Mouse (Mus musculus) urinary bladder, adult 2 months (tissue): ENCODE results near the gene Egfl8. TPM values are rescaled to one million over a fixed set of nuclear protein-coding genes. Genes with fewer than 3 reads are reported as not detected.
A peak's percentile ranks its signal among the peaks of the same experiment; 100 is the strongest.

ENCODE experiments used
- DNase-seq: peaks from one replicate; pipeline ENCODE4 v3.0.0; 2022; ENCODE audit warnings: low spot score
- polyA plus RNA-seq: library from polyadenylated mRNA; depleted of rRNA; stranded (reverse); fragments of >200 nt; gene quantifications from 2 replicates; pipeline ENCODE4 v1.2.3, GENCODE M21; 2012

The Egfl8 gene
- polyA plus RNA-seq, 1 experiment: 9.3 TPM

DNA sequence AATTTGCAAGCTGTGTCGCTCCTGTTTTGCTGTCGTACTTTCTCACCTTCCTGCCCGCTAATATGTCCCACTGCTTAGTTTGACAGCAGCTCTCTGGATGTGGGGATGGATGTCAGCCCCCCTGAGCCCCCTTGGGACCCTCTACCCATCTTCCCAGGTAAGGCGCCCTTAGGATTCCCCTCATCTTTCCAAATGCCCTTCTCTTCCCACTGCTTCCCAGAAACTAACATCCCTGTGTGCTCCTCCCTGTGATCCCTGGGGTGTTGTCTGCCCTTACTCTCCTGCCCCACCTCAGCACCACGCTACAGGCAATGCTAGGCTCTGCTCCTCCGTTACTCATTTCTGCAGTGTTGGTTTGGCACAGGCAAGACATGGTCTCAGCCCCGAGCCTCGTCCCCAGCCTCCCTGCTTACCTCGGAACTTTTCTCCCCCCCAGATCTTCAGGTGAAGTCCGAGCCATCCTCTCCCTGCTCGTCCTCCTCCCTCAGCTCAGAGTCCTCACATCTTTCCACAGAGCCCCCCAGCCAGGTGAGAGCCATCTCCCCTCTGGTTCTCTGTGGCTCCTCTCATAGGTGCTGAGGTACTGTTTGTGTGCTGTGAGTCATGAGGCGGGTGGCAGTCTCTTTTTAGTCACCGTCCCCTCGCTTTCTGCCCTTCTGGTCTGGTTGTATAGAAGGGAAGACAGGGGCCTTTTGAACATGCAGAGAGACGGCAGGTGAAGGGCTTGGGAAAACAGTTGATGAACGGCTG, 32.5 kb upstream of the Egfl8 start:
- DNase-seq: no peak

DNA sequence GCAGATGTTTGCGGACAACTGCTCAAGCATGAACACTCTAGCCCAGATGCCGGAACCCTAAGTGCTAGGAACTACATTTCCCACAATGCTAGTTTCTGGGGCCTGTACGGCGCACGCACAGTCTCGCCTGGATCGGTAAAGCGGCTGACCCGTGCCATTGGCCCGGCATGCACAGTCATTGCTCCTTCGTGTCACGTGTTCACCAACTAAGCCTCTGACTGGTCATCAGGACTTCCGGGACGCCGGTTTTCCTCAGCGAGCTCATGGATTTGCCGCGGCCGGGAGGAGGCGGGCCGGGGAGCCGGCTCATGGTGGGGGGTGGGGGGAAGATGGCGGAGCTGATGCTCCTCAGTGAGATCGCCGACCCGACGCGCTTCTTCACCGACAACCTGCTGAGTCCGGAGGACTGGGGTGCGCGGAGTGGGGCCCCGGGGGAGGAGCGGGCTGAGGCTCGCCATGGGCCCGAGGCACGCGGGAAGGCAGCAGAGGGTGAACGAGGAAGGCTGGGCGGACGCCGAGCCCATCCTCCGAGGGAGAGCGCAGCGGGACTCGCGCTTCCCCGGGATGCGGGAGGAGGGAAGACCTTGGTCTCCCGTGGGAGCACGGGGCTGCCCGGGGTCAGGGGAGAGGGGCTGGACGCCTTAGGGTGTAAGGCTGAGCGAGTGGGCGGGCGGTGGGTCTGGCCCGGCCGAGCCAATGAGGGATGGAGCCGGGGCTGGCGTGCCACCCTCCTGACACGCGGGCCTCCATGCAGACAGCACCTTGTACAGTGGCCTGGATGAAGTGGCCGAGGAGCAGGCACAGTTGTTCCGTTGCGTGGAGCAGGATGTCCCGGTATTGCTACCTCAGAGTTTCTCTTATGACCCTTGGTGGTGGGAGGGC, 31.4 kb upstream of the Egfl8 start, which contains the start of gene Atf6b:
Gene Atf6b, plus strand, starts transcription at position 241 of the 882 bp plus-strand sequence.
- peak; percentile 79 for DNase-seq

DNA sequence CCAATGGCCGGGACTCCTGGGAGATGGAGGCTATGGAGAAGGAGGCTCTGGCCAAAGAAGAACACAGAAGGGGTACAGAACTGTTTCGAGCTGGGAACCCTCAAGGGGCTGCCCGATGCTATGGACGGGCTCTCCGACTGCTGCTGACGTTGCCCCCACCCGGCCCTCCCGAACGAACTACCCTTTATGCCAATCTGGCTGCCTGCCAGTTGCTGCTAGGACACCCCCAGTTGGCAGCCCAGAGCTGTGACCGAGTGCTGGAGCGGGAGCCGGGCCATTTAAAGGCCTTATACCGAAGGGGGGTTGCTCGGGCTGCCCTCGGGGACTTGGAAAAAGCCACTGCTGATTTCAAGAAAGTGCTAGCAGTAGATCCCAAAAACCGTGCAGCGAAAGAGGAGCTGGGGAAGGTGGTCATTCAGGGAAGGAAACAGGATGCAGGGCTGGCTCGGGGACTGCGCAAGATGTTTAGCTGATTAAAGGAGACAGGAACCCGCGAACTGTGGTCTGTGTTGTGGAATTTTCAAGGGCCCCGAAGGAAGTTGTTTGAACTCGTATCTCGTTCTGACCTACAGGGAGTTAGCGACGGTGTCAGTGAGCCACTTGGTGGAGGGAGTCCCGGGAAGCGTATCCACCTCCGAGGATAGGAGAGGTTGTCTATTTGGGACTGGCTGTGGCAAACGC, 30.2 kb upstream of the Egfl8 start:
- no peak for DNase-seq

DNA sequence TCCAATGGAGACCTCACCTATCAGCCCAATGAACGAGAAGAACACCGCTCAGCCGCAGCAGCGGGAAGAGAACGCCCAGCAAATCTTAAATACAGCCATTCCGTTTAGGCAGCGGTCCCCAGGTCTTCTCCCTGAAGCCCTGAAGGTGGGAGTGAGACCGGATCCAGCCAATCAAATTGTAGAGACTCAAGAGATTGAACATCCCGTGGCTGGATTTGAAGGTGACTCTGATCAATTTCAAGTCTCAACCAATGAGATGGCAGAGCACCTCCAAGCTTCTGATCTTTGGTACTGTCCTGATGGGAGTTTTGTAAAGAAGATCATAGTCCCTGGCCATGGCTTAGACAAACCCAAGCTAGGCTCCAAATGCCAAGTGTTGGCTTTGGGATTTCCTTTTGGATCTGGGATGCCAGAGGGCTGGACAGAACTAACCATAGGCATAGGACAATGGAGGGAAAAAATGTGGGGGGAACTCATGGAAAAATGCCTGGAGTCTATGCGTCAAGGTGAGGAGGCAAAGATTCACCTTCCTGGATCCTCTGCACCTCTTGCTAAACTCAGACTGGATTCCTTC, 29.6 kb upstream of the Egfl8 start:
- no peak for DNase-seq

DNA sequence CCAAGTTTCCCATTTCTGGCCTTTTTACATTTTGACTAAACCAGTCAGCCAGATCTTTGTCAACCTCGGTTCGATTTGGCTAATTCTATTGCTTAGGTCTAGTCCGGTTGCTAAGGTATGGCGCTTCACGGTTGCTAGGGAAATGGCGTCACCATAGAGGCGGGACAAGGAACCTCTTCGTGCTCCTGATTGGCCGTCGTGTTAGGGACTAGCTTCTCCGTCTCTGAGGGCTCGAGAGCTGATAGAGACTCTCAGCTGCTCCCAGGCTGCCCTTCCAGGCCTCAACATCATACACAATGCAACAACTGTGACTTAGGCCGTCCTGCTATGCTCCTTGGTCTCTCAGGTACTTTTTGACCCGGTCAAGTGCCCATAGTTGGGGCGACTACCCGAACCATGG, 28.8 kb upstream of the Egfl8 start, which contains the start of gene Fkbpl:
Gene Fkbpl, plus strand, starts transcription at position 157 of the 400 bp plus-strand sequence.
- DNase-seq: peak; percentile 67

DNA sequence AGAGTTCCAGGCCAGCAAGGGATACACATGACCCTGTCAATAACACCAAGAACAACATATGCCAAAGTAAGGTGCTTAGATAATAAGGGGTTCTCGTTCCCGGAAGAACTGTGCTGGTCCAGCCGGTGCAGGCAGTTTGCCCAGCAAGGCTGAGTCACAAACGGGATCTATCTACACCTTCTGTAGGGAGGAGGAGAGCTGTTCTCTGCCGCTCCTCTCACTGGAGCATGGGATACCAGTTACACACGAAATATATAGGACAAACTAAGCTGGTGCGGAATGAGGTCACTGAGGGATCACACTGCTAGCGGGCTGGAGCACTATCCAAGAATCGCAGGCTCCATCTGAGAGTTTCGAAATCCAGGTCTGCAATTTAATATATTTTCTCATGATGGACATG, 28.2 kb upstream of the Egfl8 start:
- no peak for DNase-seq

DNA sequence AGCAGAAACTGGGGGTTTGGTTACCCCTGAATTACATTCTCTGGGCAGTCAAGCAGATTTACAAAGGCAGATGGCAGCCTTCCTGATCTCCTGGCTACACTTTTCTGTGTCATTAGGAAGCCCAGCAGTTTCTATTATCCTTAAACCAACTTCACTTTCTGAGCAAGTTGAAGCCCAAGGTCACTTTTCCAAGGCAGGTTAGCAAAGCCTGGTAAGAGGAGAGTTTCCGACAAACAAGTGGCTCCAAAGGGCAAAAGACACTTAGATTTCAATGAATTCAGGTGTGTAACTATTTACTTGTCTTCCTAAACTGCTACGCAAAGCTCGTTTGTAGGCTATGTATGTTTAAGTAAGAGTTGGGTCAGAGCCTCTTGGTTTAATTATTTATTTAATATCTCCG, 27.6 kb upstream of the Egfl8 start:
- DNase-seq: no peak

DNA sequence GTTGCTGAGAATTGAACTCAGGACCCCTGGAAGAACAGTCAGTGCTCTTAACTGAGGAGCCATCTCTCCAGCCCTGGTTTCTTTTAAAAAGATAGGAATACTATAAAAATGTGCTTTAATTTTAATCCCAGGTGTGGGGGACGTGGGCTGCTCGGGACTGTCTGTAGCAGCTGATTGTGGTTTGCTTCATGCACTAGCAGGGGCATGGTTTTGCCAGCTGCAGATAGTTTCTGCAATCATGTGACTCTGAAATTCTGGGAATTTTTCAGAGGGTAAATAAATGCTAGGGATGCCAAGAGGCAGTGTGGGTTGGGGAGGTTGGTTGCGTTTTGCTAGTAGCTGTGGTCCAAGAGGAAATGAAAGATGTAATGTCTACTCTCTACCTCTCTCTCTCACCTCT, 26.2 kb upstream of the Egfl8 start:
- no peak for DNase-seq

DNA sequence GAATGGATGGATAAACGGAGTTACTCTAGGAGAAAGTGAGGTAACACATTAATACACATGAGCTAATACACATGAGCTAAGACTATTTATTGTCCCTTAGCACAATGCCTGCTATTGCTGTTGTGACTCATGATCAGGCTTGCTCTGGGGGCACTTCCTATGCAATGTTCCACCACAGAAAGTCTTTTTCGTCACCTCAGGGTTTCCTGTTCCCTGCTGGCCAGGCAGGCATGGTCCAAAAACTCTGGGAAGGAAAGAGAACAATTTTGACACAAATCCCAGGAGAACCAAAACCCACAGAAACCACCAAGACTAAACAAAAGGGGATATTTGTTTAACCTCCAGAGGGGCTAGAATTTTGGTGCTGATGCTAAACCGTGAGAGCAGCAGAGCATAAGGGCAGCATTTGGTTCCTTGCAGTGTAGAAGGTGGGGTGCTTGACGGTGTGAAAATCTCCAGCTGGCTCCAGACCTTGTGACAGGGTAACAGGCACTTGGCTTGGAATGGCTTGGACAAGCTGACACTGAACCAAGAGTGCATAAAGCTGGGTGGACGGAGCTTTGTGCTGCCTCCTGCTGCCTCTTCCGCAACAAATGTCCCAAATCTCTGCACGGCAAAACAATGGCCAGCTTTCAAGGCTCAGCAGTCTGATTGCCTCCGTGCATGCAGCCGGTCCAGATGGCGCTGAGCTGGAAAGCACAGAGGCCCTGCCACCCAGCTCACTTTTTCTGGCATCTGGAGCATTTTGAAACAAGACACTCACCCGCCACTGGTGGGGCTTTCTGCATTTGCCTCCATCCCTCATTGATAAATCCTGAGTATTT, 25.2 kb upstream of the Egfl8 start:
- no peak for DNase-seq

DNA sequence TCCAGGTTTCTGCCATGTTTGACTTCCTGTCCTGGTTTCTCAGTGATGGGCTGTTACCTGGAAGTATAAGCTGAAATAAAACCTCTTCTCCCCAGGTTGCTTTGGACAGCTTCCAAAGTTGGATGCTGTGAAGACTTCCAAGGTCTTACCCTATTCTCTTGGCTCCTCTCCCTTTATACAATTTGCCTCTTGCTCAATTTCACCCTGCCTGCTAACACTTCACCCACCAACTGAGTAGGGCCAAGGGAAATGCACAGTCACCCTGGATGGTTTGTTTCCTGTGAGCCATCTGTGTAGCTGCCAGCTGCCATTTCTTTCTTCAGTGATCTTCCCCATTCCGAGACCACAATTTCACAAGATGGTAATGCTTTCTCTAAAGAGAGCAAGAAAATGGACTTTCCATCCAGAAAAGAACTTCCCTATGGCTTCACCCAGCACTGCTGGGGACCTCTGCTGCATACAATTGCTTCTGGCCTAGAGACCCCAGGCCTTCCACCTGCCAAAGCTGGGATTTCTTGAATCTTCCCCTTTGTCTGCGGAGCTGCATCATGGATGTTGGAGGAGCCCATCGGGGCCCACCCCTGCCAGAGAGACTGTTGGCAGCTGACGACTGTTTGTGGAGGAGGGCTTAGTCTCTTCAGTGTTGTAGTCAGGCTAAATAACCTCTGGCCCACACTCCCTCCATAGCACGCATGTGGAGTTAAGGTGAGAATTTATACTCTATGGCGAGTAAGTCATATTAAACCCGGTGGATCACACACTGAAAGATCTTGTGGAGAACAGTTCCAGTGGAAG, 23.9 kb upstream of the Egfl8 start:
- DNase-seq: no peak

DNA sequence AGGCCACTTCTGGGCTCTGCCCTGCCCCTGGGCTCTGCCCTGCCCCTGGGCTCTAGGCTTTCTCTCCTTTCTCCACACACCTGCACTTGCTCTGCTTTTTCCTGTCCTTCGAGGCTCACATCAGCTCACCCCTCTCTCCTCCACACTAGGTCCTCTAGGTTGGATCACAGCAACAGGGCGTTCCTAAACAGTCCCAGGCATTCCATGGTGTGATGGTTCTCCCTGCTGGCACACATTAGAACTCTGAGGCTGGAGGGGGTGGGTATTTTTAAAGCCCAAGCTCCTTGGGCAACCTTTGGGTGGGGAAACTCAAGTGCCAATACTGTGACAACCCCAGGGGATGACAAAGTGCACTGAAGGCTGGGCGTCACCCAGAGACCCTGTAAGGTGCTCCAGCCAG, 21.7 kb upstream of the Egfl8 start:
- DNase-seq: no peak

DNA sequence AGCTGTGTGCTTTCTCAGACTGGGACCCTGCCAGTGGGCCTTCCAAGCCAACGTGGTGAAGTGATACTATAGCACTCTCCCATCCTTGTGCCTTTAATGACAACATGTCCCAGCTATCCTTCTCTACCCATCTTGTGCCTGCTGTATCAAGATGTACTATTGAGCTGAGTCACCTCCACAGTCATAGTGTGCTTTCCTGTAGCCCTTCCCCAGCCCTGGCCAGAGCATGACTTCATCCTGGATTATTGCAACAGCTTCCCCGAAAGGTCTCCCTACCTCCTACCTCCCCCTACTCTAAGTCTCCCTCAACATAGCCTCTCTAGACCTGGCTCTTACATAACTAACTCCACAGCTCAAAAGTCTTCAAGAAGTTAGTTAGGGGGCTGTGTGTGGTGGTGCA, 19.9 kb upstream of the Egfl8 start:
- no peak for DNase-seq

DNA sequence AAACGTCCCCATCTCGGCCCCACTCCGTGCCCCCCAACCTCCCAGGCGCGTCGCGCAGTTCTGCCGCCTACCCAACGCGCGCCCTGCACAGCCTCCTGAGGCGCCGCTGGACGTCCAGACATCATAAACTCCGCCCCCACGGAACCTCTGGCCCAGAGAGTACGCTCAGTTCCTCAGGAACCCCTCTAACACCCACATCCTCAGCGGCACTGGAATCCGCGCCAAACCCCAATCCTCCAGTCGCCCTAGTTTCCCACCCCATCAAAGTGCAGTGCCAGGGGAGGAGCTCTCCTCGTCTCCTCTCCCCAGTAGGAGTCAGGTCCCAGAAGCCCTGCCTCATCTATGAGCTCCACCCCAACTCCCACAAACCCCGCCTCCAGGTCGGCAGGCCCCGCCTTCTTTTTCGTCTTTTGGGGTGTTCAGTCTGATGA, 16.5 kb upstream of the Egfl8 start:
- DNase-seq: peak; percentile 59

DNA sequence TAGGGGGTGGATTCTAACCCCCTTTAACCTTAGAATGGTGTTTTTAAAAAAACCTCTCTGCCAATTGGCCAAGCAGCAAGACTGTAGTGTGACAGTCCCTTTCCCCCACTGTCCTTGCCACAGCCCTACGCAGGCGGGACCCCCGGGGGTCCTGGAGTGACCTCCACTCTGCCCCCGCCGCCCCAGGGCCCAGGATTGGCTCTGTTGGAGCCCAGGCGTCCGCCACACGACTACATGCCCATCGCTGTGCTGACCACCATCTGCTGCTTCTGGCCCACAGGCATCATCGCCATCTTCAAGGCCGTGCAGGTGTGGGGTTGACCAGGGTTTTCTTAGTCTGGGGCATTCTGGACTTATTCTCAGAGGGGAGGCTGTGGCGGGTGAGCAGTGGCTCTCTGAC, 15.9 kb upstream of the Egfl8 start:
- no peak for DNase-seq

DNA sequence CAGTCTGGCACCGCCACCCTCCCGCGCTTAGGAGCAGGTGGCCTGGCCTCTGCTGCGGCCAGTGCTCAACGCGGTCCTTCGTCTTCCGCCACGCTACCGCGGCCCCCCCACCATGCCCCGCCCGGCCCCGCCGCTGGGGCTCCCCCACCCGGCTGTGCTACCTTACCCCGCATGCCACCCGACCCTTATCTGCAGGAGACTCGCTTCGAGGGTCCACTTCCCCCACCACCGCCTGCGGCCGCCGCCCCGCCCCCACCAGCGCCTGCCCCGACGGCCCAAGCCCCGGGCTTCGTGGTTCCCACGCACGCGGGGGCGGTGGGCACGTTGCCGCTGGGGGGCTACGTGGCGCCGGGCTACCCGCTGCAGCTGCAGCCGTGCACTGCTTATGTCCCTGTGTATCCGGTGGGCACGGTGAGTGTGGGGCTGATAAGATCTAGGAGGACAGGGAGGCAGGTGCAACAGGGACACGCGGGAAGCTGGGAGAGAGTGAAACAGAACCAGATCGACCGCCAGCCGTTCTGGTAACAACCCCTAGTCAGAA, 15.1 kb upstream of the Egfl8 start:
- no peak for DNase-seq

DNA sequence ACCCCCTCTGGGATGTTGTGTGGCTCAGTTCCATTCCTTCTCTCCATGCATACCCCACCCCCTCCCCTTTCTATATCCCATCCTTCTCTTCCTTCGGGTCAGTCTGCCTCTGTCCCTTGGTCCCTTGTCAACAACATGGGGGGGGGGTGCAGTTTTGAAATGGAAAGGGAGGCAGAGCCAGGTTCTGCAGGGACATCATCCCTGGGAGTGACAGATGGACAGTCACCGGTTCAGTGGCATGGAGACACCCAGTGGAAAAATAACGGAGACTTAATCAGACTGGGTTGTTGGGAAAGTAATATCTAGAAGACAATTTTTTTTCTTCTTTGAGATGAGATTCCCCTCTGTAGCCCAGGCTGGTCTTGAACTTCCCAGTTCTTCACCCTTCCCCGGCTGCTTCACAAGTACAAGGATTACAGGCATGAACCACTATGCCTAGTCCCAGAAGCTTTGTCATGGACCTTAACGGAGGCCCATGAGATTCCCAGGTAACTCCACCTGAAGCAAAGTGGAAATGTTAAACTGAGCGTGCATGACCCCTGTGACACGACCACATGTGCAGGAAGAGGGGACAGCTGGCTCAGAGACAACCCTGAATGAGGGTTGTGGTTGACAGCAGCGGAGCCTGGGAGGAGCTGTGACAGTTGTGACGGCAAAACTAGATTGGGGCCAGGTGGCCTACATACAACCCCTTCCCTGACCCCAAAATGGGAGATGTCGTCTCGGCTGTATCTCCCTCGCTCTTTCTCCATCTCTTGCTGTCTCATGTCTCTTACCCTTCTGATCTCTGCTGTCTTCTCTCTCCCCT, 14.2 kb upstream of the Egfl8 start:
- no peak for DNase-seq

DNA sequence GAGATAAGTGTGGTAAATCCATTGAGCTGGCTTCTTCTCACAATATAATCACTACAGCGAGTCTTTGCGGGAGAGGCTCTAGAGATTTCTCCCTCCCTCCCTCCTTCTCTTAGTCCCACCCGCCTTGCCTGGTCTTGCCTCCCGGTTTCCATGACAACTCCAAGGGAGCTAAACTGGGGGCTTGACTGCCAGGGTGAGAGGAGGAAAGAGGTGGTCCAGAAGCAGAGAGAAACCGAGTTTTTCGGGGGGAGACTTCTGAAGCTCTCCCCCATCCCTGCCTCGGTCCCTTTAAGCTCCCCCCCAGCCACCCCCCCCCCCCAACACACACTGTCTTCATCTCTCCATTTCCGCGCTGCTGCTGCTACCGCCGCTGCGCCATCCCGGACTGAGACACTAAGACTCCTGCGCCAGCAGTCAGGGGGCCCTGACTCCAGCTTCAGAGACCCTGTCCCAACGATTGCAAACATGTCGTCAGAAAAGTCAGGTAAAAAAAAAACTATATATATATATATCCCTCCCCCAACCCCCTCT, 13.5 kb upstream of the Egfl8 start, which contains the start of gene Prrt1:
Gene Prrt1, plus strand, starts transcription at position 313 of the 531 bp plus-strand sequence.
- DNase-seq: no peak

DNA sequence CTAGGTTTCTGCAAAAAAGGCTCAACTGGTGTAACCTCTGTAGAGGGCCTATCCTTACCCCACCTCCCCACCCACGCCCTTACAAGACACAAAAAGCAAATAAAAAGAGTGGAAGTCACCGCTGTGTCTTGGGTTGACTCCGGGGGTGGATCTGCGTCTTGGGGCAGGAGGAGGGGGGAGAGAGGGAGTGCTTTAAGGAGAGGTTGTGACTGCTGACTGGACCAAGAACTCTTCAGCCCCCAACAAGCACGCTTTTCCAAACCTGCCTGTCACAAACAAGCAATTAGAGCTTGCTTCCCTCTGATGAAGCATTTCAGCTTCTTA, 12.8 kb upstream of the Egfl8 start:
- no peak for DNase-seq
